Comparison of ENCODE assay signal across 8 mouse cellular contexts in genomic region chr1:172026201-172026901, GRCm38 (mm10). TPM values are rescaled to one million over a fixed set of nuclear protein-coding genes. Genes with fewer than 3 reads are reported as not detected.
DNase-seq lines count a peak whose midpoint lies in the region; ATAC-seq lines count a peak whose summit lies in the region.

No protein-coding gene starts in this region.

- DNase-seq in CD4-positive, CD25-positive, alpha-beta regulatory T cell, adult 2 months (ENCODE audit: low read depth, low spot score) = peak; percentile 62
- DNase-seq in cerebellum, postnatal 25 days = peak; percentile 47
- peak; percentile 48 for DNase-seq in heart, postnatal 4 days
- peak; percentile 32 for DNase-seq in lung, postnatal 10 days
- DNase-seq in thymus, adult 18-20 months = peak; percentile 37 to 58
- no peak for DNase-seq in spleen, adult 12 weeks (ENCODE audit: low spot score)

- H3K36me3 ChIP-seq in erythroblast, embryonic 14.5 days (ENCODE audit: control insufficient read depth) = no peaks in the 10 kb centered on the region

- peaks cover 20% of the 10 kb centered on the region for H3K27me3 ChIP-seq in erythroblast, embryonic 14.5 days (ENCODE audit: control insufficient read depth)

- H3K4me3 ChIP-seq in erythroblast, embryonic 14.5 days (replicated peaks) = peak overlapping the region; percentile 55

- no peaks in the 10 kb centered on the region for H3K9me3 ChIP-seq in erythroblast, embryonic 14.5 days (ENCODE audit: control insufficient read depth, low read length)

- peaks cover 6% of the 10 kb centered on the region for H3K4me1 ChIP-seq in erythroblast, embryonic 14.5 days (ENCODE audit: control insufficient read depth)

- ATAC-seq in erythroblast, adult 5-6 weeks (replicated peaks; ENCODE audit: low FRiP score, poor library complexity, severe bottlenecking) = no peak

RNA-seq across cellular contexts. Expression of gene Vangl2, which starts 1.9 kb away (rescaled TPM):
- polyA plus RNA-seq in erythroblast, embryonic 14.5 days (2012) = 0.01 TPM in 1 of 2 replicates, not detected in the other
- total RNA-seq in erythroblast, adult 5-6 weeks (2015; ENCODE audit: low replicate concordance) = 1.3 TPM in 1 of 2 replicates, not detected in the other
- 0.42 and 3.4 TPM in 2 replicates for total RNA-seq in erythroblast, adult 5-6 weeks (2017; ENCODE audit: low replicate concordance)
- total RNA-seq in heart, postnatal 4 days (2021) = 10 to 100 TPM; 12.3 to 12.4 TPM

RNA-seq across cellular contexts. Expression of gene Nhlh1, which starts 31.0 kb away (rescaled TPM):
- not detected in 2 replicates for polyA plus RNA-seq in erythroblast, embryonic 14.5 days (2012)
- not detected in 2 replicates for total RNA-seq in erythroblast, adult 5-6 weeks (2015; ENCODE audit: low replicate concordance)
- not detected in 2 replicates for total RNA-seq in erythroblast, adult 5-6 weeks (2017; ENCODE audit: low replicate concordance)
- total RNA-seq in heart, postnatal 4 days (2021) = not detected

RNA-seq across cellular contexts. Expression of gene Copa, which starts 56.0 kb away (rescaled TPM):
- 0.55 and 0.78 TPM in 2 replicates for polyA plus RNA-seq in erythroblast, embryonic 14.5 days (2012)
- total RNA-seq in erythroblast, adult 5-6 weeks (2015; ENCODE audit: low replicate concordance) = 35.1 and 67.1 TPM in 2 replicates
- total RNA-seq in erythroblast, adult 5-6 weeks (2017; ENCODE audit: low replicate concordance) = 41.1 and 43.5 TPM in 2 replicates
- 100 to 1,000 TPM; 160 to 167 TPM for total RNA-seq in heart, postnatal 4 days (2021)

RNA-seq across cellular contexts. Expression of gene Ncstn, which starts 56.2 kb away (rescaled TPM):
- 0.30 and 0.64 TPM in 2 replicates for polyA plus RNA-seq in erythroblast, embryonic 14.5 days (2012)
- total RNA-seq in erythroblast, adult 5-6 weeks (2015; ENCODE audit: low replicate concordance) = 19.0 and 28.8 TPM in 2 replicates
- total RNA-seq in erythroblast, adult 5-6 weeks (2017; ENCODE audit: low replicate concordance) = 16.7 and 20.1 TPM in 2 replicates
- 10 to 100 TPM; 65.6 to 67.4 TPM for total RNA-seq in heart, postnatal 4 days (2021)
